Mouse (Mus musculus): ENCODE data around the gene Tubg1. TPM values are rescaled to one million over a fixed set of nuclear protein-coding genes. Genes with fewer than 3 reads are reported as not detected.

The Tubg1 gene
- total RNA-seq, 2 experiments from 2014 or later: 42.6 to 44.6 TPM

Small RNA genes within 50 kb of the gene (microRNA-seq; reads per million reads assigned to microRNA genes)
- not detected for gene Gm27626

Other genes starting within 250 kb of the Tubg1 start
- 10 to 100 TPM; 68.2 to 75.6 TPM for gene Stat3, start 180.4 kb upstream of the Tubg1 start, total RNA-seq (2021)
- gene Cavin1, start 149.1 kb upstream of the Tubg1 start, total RNA-seq (2021): 100 to 1,000 TPM; 327 to 368 TPM
- 10 to 100 TPM; 93.4 to 95.8 TPM for gene Atp6v0a1, start 110.5 kb upstream of the Tubg1 start, total RNA-seq (2021)
- 10 to 100 TPM; 27.3 to 28.2 TPM for gene Naglu, start 49.9 kb upstream of the Tubg1 start, total RNA-seq (2021)
- gene Hsd17b1, start 41.5 kb upstream of the Tubg1 start, total RNA-seq (2021): under 1 TPM; 0.45 to 0.67 TPM
- 100 to 1,000 TPM in 1 of 2 experiments, 10 to 100 TPM in 1; 98.0 to 102 TPM for gene Coasy, start 37.4 kb upstream of the Tubg1 start, total RNA-seq (2021)
- 10 to 100 TPM; 32.9 to 35.0 TPM for gene Mlx, start 32.7 kb upstream of the Tubg1 start, total RNA-seq (2021)
- 1 to 10 TPM; 6.6 to 7.1 TPM for gene Psmc3ip, start 24.5 kb upstream of the Tubg1 start, total RNA-seq (2021)
- gene Retreg3, start within 50 bp of the Tubg1 start, total RNA-seq (2021): 10 to 100 TPM; 50.8 to 53.2 TPM
- gene Tubg2, start 36.0 kb downstream of the Tubg1 start, total RNA-seq (2021): 1 to 10 TPM; 6.9 to 7.2 TPM
- 10 to 100 TPM; 12.1 to 15.9 TPM for gene Cntnap1, start 50.6 kb downstream of the Tubg1 start, total RNA-seq (2021)
- 10 to 100 TPM; 26.2 to 40.8 TPM for gene Plekhh3, start 51.4 kb downstream of the Tubg1 start, total RNA-seq (2021)
- under 1 TPM; 0.78 to 1.00 TPM for gene Ccr10, start 55.5 kb downstream of the Tubg1 start, total RNA-seq (2021)
- gene Ezh1, start 106.5 kb downstream of the Tubg1 start, total RNA-seq (2021): 10 to 100 TPM; 27.9 to 37.9 TPM
- 100 to 1,000 TPM; 101 to 116 TPM for gene Ramp2, start 126.1 kb downstream of the Tubg1 start, total RNA-seq (2021)
- 100 to 1,000 TPM; 109 to 112 TPM for gene Vps25, start 133.8 kb downstream of the Tubg1 start, total RNA-seq (2021)
- gene Wnk4, start 140.6 kb downstream of the Tubg1 start, total RNA-seq (2021): 1 to 10 TPM; 2.5 to 3.6 TPM
- gene Cntd1, start 159.1 kb downstream of the Tubg1 start, total RNA-seq (2021): 1 to 10 TPM in 1 of 2 experiments, under 1 TPM in 1; 0.63 to 1.4 TPM
- 10 to 100 TPM; 79.8 to 84.3 TPM for gene Coa3, start 159.2 kb downstream of the Tubg1 start, total RNA-seq (2021)
- gene Becn1, start 182.3 kb downstream of the Tubg1 start, total RNA-seq (2021): 100 to 1,000 TPM; 132 to 133 TPM
- 100 to 1,000 TPM; 125 to 132 TPM for gene Psme3, start 196.3 kb downstream of the Tubg1 start, total RNA-seq (2021)
- 1 to 10 TPM; 6.0 to 9.0 TPM for gene Aoc2, start 205.1 kb downstream of the Tubg1 start, total RNA-seq (2021)
- gene Aoc3, start 210.7 kb downstream of the Tubg1 start, total RNA-seq (2021): 100 to 1,000 TPM; 103 to 122 TPM
- gene G6pc, start 247.6 kb downstream of the Tubg1 start, total RNA-seq (2021): 10 to 100 TPM; 35.5 to 89.5 TPM

Measured in adrenal gland, postnatal 10 days (tissue).